ENCODE assay signal across 8 mouse cellular contexts in the genomic region with DNA sequence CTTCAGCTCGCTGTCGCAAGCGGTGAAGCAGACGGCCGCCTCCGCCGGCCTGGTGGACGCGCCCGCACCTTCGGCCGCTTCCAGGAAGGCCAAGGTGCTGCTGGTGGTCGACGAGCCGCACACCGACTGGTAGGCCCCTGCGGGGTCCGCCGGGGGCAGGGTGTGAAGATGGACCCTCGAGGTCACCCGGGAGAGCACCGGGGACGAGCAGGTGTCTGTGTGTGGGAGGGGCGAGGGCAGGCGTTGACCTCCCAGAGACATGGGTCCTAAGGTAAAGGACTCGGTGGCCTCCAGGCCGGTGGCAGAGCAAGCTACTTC. TPM values are rescaled to one million over a fixed set of nuclear protein-coding genes. Genes with fewer than 3 reads are reported as not detected.
DNase-seq lines count a peak whose midpoint lies in the region; ATAC-seq and TF ChIP-seq lines count a peak whose summit lies in the region.

No protein-coding gene starts in this region.

- no peak for TF ChIP-seq POLR2A in cortical plate, adult 2 months (IDR thresholded peaks at IDR 0.05; ENCODE audit: extremely low read depth, insufficient read depth, low read length)

- peak overlapping the region; percentile 63 for H3K4me3 ChIP-seq in kidney, embryonic 16.5 days (ENCODE audit: low read length)
- H3K4me3 ChIP-seq in cortical plate, adult 2 months (ENCODE audit: insufficient read depth, low read length): peak overlapping the region; percentile 93
- peak overlapping the region; percentile 72 for H3K4me3 ChIP-seq in hindbrain, embryonic 13.5 days
- peak overlapping the region; percentile 64 for H3K4me3 ChIP-seq in midbrain, embryonic 13.5 days (replicated peaks)

- 1% methylated on average over 27 of the region's 27 CpGs for WGBS in kidney, embryonic 16.5 days
- WGBS in hindbrain, embryonic 13.5 days: 2% methylated on average over 26 of the region's 27 CpGs
- WGBS in midbrain, embryonic 13.5 days: 1% methylated on average over 27 of the region's 27 CpGs

- peaks cover 38% of the 10 kb centered on the region for H3K27me3 ChIP-seq in kidney, embryonic 16.5 days (ENCODE audit: insufficient read depth, low read length)
- H3K27me3 ChIP-seq in hindbrain, embryonic 13.5 days: no peaks in the 10 kb centered on the region
- peaks cover 14% of the 10 kb centered on the region for H3K27me3 ChIP-seq in midbrain, embryonic 13.5 days

- H3K9me3 ChIP-seq in kidney, embryonic 16.5 days (ENCODE audit: low read length): no peaks in the 10 kb centered on the region
- H3K9me3 ChIP-seq in hindbrain, embryonic 13.5 days: no peaks in the 10 kb centered on the region
- no peaks in the 10 kb centered on the region for H3K9me3 ChIP-seq in midbrain, embryonic 13.5 days

- H3K27ac ChIP-seq in kidney, embryonic 16.5 days (ENCODE audit: low read length): no peak overlapping the region
- peak overlapping the region; percentile 82 for H3K27ac ChIP-seq in cortical plate, adult 2 months (ENCODE audit: insufficient read depth, low read length)
- peak overlapping the region; percentile 78; the same call in 1 of the 2 replicates for H3K27ac ChIP-seq in hindbrain, embryonic 13.5 days
- peak overlapping the region; percentile 61; the same call in 1 of the 2 replicates for H3K27ac ChIP-seq in midbrain, embryonic 13.5 days

- no peak for TF ChIP-seq CTCF in cortical plate, adult 2 months (IDR thresholded peaks at IDR 0.05; ENCODE audit: extremely low read depth, insufficient read depth, low read length)

- H3K9ac ChIP-seq in kidney, embryonic 16.5 days (replicated peaks; ENCODE audit: low read length): peak overlapping the region; percentile 61
- peak overlapping the region; percentile 85 for H3K9ac ChIP-seq in hindbrain, embryonic 13.5 days
- H3K9ac ChIP-seq in midbrain, embryonic 13.5 days (replicated peaks): peak overlapping the region; percentile 76

- no peaks in the 10 kb centered on the region for H3K36me3 ChIP-seq in kidney, embryonic 16.5 days (ENCODE audit: insufficient read depth, low read length)
- H3K36me3 ChIP-seq in hindbrain, embryonic 13.5 days: no peaks in the 10 kb centered on the region
- no peaks in the 10 kb centered on the region for H3K36me3 ChIP-seq in midbrain, embryonic 13.5 days

- peak; percentile 28; the same call in 1 of the 2 replicates for ATAC-seq in kidney, embryonic 16.5 days (ENCODE audit: low FRiP score, low TSS enrichment)
- peak; percentile 17; the same call in 1 of the 2 replicates for ATAC-seq in hindbrain, embryonic 13.5 days (ENCODE audit: low FRiP score)
- ATAC-seq in midbrain, embryonic 13.5 days: peak; percentile 46

- H3K4me2 ChIP-seq in kidney, embryonic 16.5 days (replicated peaks; ENCODE audit: low read depth, low read length): peak overlapping the region; percentile 71
- peak overlapping the region; percentile 70 for H3K4me2 ChIP-seq in hindbrain, embryonic 13.5 days
- H3K4me2 ChIP-seq in midbrain, embryonic 13.5 days (replicated peaks): peak overlapping the region; percentile 68

- peaks cover 8% of the 10 kb centered on the region for H3K4me1 ChIP-seq in kidney, embryonic 16.5 days (ENCODE audit: insufficient read depth, low read length)
- no peaks in the 10 kb centered on the region for H3K4me1 ChIP-seq in cortical plate, adult 2 months (ENCODE audit: control insufficient read depth, insufficient read depth, low read length)
- peaks cover 25% of the 10 kb centered on the region for H3K4me1 ChIP-seq in hindbrain, embryonic 13.5 days (replicated peaks)
- 0 out of 2 replicates have a peak, but pooled peaks cover 21% of the 10 kb centered on the region for H3K4me1 ChIP-seq in midbrain, embryonic 13.5 days (replicated peaks)

- DNase-seq in kidney, postnatal 4 days: no peak
- DNase-seq in ovary, postnatal 14 days (ENCODE audit: low spot score): no peak
- no peak for DNase-seq in left cerebral cortex, adult 9 months (ENCODE audit: low spot score in 2 of 2)
- no peak for DNase-seq in layer of hippocampus, adult 9-10 months (ENCODE audit: low spot score)

RNA-seq across cellular contexts. Expression of a gene that starts 0.6 kb away (rescaled TPM):
- 1.8 TPM in 2 replicates for polyA plus RNA-seq in kidney, embryonic 16.5 days (2015; fragmentation: Nextera tagmentation; extraction: Ambion mirVana)
- 366 and 381 TPM in 2 replicates for polyA plus RNA-seq in cortical plate, adult 2 months (2012; rRNA removed)
- 26.6 and 27.0 TPM in 2 replicates for polyA plus RNA-seq in hindbrain, embryonic 13.5 days (2015; fragmentation: Nextera tagmentation; extraction: Ambion mirVana)
- polyA plus RNA-seq in midbrain, embryonic 13.5 days (2015; fragmentation: Nextera tagmentation; extraction: Ambion mirVana): 13.3 and 16.2 TPM in 2 replicates

Comparison
In these comparisons a context has a peak if more than half of its experiments do, and no peak if none do; other contexts are left out.
1. RNA of a gene that starts 0.6 kb away (polyA plus RNA-seq): 366 to 381 TPM in cortical plate, adult 2 months; 26.6 to 27.0 TPM in hindbrain, embryonic 13.5 days, 13.3 to 16.2 TPM in midbrain, embryonic 13.5 days and 1.8 TPM in kidney, embryonic 16.5 days; every median in the first group is over 10 times any median in the second.
2. Peak in every context shown above with its lines, with median percentiles within 50 percentile points of each other: ATAC-seq, H3K4me2 ChIP-seq, H3K4me3 ChIP-seq and H3K9ac ChIP-seq.